Mouse (Mus musculus) spleen, postnatal 0 days (tissue): ENCODE results near the gene Auts2. TPM values are rescaled to one million over a fixed set of nuclear protein-coding genes. Genes with fewer than 3 reads are reported as not detected.

Experiments
- polyA plus RNA-seq: library from polyadenylated mRNA; unstranded; fragments of >200 nt; fragmentation: Nextera tagmentation; extraction: Ambion mirVana; gene quantifications from 2 replicates; pipeline ENCODE4 v1.2.1, GENCODE M21; 2015

Auts2 gene
- 2.6 and 4.7 TPM in 2 replicates for polyA plus RNA-seq

DNA sequence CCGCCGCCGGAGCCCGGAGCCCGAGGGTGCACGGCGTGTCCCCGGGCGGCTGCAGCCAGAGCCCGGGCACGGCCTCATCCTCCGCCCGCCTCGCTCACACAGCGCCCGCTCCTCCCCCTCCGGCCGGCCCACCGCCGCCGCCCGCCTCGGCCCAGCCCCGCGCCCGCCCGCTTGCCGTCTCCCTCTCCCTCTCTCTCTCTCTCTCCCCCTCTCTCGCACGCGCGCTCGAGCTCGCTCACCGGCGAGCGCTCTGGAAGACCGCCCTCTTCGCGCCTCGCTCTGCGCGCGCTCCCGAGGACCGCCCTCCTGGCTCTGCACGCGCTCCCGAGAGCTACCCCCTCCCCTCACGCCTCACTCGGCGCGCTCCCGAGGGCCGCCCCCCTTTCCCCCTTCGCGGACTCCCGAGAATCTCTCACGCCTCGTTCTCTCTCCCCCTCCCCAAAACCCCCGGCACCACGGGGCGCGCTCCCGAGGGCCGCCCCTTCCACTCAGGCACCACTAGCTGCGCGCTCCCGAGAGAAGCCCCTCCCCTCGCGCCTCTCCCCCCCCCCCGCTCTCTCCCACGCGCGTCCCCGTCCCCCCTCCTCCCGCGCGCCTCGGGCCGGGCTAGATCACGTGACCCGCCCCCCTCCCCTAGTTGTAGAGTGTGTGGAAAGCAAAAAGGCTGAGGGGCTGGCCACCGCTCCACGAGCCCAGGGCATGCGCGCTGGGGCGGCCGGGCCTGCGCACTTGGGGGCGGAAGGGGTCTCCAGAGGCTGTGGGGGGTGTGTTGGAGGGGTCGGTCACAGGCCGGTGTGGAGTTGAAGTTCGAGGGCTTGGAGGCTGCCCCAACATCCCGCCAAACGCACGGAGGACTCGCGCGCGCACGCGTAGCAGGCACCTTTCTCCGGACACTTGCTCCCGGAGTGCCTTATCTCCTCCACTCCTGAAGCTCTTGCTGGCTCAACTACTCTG, at the start of gene Auts2:
Gene Auts2 (minus strand): TSS at position 227 of the 954 bp plus-strand sequence.

